Mouse (Mus musculus) lung, postnatal 0 days (tissue): Measurements from ENCODE around the gene Rora.

Source experiments
- CTCF ChIP-seq: IDR thresholded peaks from 2 replicates; pipeline ENCODE4 v1.5.1; 2016; ENCODE audit warnings: antibody characterized with exemption, mild to moderate bottlenecking
- EP300 ChIP-seq: IDR thresholded peaks from 2 replicates; pipeline ENCODE4 v1.6.1; 2016; ENCODE audit warnings: antibody characterized with exemption, mild to moderate bottlenecking, control low read depth

DNA sequence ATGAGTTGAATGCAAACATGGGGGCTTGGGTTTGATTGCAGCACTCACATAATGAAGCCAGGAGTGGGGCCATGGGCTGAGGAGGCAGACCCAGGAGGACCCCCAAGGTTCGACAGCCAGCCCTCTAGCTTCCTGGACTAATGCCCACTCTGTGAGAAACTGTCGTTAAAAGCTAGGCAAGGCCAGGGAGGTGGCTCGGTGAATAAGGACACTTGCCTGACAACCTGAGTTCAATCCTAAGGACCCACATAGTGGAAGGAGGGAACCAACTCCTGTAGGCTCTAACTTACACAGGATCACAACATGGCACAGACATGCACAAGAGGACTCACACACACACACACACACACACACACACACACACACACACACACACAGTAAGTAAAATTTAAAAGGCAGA is 527.4 kb downstream of the Rora start:
- TF ChIP-seq CTCF (no peak), EP300 (no peak)
